Mouse (Mus musculus) thymus, postnatal 0 days (tissue): Measurements from ENCODE around the gene Rhoh. TPM values are rescaled to one million over a fixed set of nuclear protein-coding genes. Genes with fewer than 3 reads are reported as not detected.
A peak's percentile ranks its signal among the peaks of the same experiment; 100 is the strongest.

Experiments
- DNase-seq: peaks from one replicate; pipeline ENCODE4 v3.0.0-alpha.2; 2015; ENCODE audit warnings: low spot score
- polyA plus RNA-seq: library from polyadenylated mRNA; unstranded; fragments of >200 nt; fragmentation: Nextera tagmentation; extraction: Ambion mirVana; gene quantifications from 2 replicates; pipeline ENCODE4 v1.2.1, GENCODE M21; 2015

Rhoh gene
- polyA plus RNA-seq, 1 experiment from 2014 or later, result 206 TPM

- DNase-seq, result no peak
Observed at GRCm38 (mm10) chr5:65891251-65891826, 30.3 kb downstream of the Rhoh start.

- peak; percentile 56 for DNase-seq
Observed at GRCm38 (mm10) chr5:65895121-65895692, 34.2 kb downstream of the Rhoh start.

DNA sequence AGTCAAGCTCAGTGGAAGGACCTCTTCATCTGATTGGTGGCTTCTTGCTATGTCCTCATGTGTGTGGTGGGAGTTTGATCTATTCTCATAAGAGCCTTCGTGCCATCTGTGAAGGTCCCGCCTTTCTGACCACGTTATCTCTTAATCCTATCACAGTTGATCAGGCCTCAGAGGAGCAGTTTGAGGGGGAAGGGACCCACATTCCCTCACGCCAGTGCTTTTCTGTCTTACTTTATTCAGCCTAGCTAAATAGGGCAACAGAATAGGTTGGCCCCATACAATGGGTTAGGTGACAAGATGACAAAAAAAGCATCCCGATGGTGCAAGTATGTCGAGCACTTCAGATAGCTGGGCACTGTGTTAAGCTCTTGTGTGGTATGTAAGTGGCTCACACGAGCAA is 34.8 kb downstream of the Rhoh start:
- DNase-seq, result no peak

GRCm38 (mm10) chr5:65897731-65898130 is 36.7 kb downstream of the Rhoh start:
- DNase-seq, result peak; percentile 67

DNA sequence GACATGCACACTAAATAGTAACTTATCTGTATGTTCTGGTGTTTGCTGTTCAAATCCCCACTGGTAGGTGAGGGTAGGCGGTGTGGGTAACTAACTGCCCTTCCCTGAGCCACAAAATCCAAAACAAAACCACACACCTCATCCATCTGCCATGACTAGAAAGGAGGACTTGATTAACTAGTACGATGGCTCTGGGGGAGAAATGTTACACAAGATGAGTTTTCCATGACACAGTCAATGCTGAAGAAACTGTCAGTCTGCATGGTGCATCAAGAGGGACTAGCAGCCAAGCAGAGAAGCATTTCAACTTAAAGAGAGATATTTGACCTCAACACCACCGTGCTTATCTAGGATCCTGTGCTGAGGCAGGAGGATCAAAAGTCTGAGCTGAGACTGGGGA is 37.7 kb downstream of the Rhoh start:
- no peak for DNase-seq

DNA sequence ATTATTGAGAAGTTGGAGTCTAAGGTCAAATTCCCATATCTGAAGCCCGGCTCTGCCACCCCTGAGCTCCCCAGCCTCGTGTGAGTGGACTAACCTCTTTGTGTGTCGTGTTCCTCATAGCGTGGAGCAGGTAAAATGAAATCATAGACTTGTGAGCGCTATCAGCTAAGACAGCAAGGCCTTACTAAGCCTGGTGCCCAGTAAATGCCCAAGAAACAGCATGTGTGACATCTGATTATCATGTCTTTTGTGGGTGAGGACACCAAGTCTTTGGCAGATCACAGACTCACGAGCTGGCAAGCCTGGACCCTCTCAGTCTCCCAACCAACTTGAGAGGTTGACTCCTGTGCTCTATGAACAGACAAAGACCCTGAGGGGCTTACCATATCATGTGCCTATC is 39.1 kb downstream of the Rhoh start:
- DNase-seq, result no peak

GRCm38 (mm10) chr5:65900862-65901265 is 39.9 kb downstream of the Rhoh start:
- DNase-seq, result peak; percentile 92

GRCm38 (mm10) chr5:65901868-65902418 is 40.9 kb downstream of the Rhoh start:
- DNase-seq, result no peak

DNA sequence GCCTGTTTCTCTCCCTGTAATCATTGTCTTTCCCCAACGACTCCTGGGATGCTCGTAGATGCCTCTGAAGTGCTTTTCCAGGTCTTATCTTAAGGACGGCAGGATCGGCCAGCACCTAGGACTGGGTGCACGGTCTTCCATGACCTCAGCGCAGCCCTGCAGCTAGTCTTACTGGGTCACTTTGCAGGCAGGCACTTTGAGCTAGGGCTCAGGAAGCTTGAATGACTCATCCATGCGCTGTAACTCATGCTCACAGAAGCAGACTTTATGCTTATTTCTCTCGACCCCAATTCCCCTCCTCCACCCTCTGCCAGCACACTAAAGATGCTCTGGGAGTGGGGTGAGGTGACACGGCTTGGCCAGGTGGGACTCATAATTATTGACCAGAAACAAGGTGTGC is 41.8 kb downstream of the Rhoh start:
- DNase-seq, result no peak

- no peak for DNase-seq
Observed at GRCm38 (mm10) chr5:65904476-65904875, 43.5 kb downstream of the Rhoh start.

- DNase-seq, result no peak
Observed at GRCm38 (mm10) chr5:65908751-65909150, 47.7 kb downstream of the Rhoh start.

DNA sequence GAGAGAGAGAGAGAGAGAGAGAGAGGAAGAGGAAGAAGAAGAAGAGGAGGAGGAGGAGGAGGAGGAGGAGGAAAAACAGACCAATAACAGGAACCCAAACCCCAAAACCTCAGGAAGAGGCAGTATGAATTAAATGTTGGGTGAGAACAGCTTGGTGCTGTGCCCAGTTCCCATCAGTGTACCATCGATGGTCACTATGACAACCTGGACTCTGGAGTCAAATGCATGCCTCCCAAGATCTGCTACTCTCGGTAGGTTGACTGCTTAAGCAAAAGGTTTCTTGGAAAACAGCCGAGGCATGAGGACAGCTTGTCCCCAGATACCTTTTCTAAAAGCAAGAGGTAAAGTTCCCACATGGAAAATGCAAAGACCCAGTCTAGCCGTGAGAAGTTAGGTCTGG is 48.3 kb downstream of the Rhoh start:
- DNase-seq, result no peak

GRCm38 (mm10) chr5:65910398-65910797 is 49.4 kb downstream of the Rhoh start:
- DNase-seq, result peak; percentile 93

DNA sequence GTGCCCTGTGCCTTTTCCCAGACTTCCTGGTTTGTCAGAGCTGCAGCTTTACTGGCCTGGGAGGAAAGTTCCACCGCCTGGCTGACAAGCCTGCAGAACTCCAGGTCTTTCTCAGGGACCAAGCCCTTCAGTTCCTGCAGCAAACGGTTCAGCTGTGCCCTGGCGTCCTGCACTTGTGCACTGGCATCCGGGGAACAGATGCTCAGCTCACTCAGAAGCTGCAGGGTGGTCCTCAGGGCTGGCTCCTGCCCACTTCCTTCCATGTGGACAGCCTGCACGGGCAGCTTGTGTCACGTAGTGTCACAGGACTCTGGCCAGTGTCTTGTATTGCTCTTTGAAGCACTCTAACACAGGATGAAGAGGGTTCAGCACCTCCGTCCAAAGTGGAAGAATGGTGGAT is 50.7 kb downstream of the Rhoh start:
- DNase-seq, result peak; percentile 66

DNA sequence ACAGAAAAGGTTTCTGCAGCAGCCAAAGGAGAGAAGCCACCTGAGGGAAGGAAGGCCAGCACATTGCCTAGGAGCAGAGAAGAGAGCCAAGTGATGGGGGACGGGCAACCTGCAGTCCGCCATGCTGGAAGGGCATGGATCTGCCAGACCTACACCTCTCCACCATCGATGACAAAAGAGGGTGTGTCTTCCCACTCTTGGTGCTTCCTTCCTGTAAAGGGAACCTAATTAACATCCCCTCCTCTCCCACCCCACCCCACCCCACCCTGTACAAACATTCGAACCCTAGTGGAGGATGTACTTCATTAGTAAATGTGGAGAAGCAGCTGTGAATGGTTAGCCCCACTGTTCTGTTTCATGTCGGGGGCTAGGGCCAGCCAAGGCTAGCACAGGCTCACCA is 51.2 kb downstream of the Rhoh start:
- peak; percentile 45 for DNase-seq

- no peak for DNase-seq
Observed at GRCm38 (mm10) chr5:65913126-65913525, 52.1 kb downstream of the Rhoh start.

DNA sequence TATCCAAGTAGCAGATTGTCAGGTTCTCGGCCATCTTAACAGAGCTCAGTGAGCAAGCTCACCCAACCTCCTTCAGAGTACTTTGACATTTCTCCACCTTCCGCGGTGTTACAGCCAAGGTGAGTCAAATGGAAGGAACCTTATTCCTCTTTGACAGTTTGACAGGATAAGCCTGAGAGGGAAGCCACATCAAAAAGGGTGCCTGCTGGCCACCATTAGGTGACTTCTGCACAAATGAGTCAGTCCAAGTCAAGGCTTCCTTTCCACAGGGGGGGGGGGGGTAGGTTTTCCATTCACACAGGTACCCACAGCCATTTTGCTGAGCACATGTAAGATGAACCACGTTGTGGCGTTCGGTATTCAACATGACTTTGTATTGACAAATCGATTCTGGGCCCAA is 53.3 kb downstream of the Rhoh start:
- DNase-seq, result no peak

DNA sequence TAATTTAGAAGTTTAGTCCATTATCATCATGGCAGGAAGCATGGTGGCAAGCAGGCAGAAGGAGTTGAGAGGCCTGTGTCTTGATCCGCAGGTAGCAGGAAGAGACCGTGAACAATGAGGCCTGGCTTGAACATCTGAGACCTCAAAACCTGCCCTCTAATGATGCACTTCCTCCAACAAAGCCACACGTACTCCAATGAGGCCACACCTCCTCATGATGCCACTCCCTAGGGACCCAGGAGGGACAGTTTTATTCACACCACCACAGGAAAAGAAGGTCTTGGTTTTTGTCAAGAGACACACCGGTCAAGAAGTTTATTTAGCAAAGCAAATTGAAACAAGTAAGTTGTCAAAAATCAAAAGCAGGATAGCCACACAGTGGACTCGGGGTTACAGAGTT is 55.9 kb downstream of the Rhoh start:
- DNase-seq, result no peak

GRCm38 (mm10) chr5:65918601-65919000 is 57.6 kb downstream of the Rhoh start:
- DNase-seq, result no peak

DNA sequence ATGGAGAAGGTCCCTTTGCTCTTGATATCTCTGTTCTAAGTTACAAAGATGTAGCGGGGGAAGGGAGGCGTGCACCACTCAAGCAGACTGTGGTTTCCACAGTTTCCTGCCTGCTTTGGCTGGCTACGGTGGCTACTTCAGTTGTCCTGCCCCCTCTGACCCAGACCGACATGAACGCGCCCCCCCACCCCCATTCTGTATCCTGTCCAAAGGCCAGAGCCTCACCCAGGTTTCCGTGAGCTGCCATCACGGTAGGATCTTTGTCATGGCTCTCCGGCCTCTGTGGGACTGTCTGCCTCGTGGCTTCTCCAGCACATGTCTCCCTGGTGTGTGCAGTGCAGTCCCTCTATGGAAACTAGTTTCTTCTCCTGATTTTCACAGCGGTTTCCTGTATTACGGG is 58.3 kb downstream of the Rhoh start:
- DNase-seq, result peak; percentile 66

GRCm38 (mm10) chr5:65919904-65920303 is 58.9 kb downstream of the Rhoh start:
- no peak for DNase-seq

DNA sequence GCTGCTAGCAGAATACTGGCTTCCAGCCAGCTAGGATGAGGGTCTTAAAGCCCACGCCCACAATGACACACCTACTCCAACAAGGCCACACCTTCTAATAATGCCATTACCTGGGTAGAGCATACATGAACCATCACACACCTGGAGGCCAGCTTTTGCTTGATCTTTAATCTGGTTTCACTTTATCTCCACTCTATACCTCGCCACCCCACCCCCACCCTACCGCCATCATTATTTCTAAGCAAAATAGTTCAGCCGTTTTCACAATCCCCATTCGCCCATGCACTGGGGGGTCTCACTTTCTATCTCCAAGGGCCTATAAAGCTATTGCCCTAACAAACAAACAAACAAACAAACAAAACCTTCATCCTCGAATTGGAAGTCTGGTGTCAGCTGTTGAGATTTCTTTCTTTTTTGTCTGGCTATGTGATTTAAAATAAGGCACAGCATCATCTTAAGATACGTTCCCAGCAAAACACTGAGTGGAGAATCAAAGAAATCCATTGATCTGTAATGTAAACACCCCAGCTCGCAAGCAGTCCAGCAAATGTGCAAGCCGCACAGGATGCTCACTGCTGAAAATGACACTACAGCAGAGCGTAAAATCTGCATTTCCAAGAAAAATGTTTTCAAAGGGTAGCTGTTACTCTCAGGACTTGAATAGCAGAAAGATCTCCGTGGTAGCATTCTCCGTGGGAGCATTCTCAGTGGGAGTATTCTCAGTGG is 59.9 kb downstream of the Rhoh start:
- no peak for DNase-seq
